Mouse (Mus musculus): Measurements from ENCODE around the gene Hist1h1d. TPM values are rescaled to one million over a fixed set of nuclear protein-coding genes. Genes with fewer than 3 reads are reported as not detected.
"Not testable (repeated sequence)": the region's sequence is repeated elsewhere in the genome, so short reads cannot be mapped to it uniquely, and the experiment has no call there.

Hist1h1d gene
- polyA plus RNA-seq, 1 experiment from 2014 or later, result 0.22 TPM

GRCm38 (mm10) chr13:23564482-23564881 is 11.4 kb downstream of the Hist1h1d start:
- Histone ChIP-seq H3K27ac (no peak overlapping the region), H3K4me2 (ENCODE audit: low read length) (no peak overlapping the region), H3K4me1 (replicated peaks; ENCODE audit: insufficient read depth, low read length) (no peaks in the 10 kb centered on the region), H3K36me3 (ENCODE audit: insufficient read depth, low read length) (no peaks in the 10 kb centered on the region), H3K9ac (ENCODE audit: low read depth, low read length) (no peak overlapping the region), H3K9me3 (replicated peaks; ENCODE audit: low read length) (no peaks in the 10 kb centered on the region), H3K4me3 (replicated peaks; ENCODE audit: low read depth, low read length) (no peak overlapping the region), H3K27me3 (ENCODE audit: insufficient read depth, low read length) (no peaks in the 10 kb centered on the region)
- DNase-seq (ENCODE audit: low spot score) (no peak), ATAC-seq (replicated peaks; ENCODE audit: low FRiP score, low read depth) (no peak)
- WGBS, result 77% methylated on average over 2 of the region's 2 CpGs
- no peak for TF ChIP-seq CTCF (IDR thresholded peaks at IDR 0.05; ENCODE audit: low read depth)

- 2% methylated on average over 21 of the region's 41 CpGs for WGBS
- peak; percentile 8; the same call in 1 of the 2 replicates for ATAC-seq (replicated peaks; ENCODE audit: low FRiP score, low read depth)
- DNase-seq (ENCODE audit: low spot score), result not testable (repeated sequence)
These were observed 17.4 kb downstream of the Hist1h1d start for GRCm38 (mm10) chr13:23570261-23571021.

GRCm38 (mm10) chr13:23571022-23571503 is 18.0 kb downstream of the Hist1h1d start, which contains the start of the genes Hist1h2ae and Hist1h2bg:
Gene Hist1h2ae, minus strand, starts transcription at chr13:23571220.
Gene Hist1h2bg, plus strand, starts transcription at chr13:23571396.
- DNase-seq (ENCODE audit: low spot score) (peak; percentile 99), ATAC-seq (replicated peaks; ENCODE audit: low FRiP score, low read depth) (peak; percentile 86)
- WGBS, result under 1% methylated on average over 18 of the region's 18 CpGs
- H3K9me3 ChIP-seq (replicated peaks; ENCODE audit: low read length), result no peaks in the 10 kb centered on the region
- peak within 1 kb of the TSS; percentile 48 for H3K4me3 ChIP-seq (replicated peaks; ENCODE audit: low read depth, low read length)
- H3K9ac ChIP-seq (ENCODE audit: low read depth, low read length), result peak within 1 kb of the TSS; percentile 55
- no peaks in the 10 kb centered on the region for H3K36me3 ChIP-seq (ENCODE audit: insufficient read depth, low read length)
- H3K27me3 ChIP-seq (ENCODE audit: insufficient read depth, low read length), result no peaks in the 10 kb centered on the region
- TF ChIP-seq CTCF (IDR thresholded peaks at IDR 0.05; ENCODE audit: low read depth), result no peak
- 0 out of 2 replicates have a peak, but pooled peaks cover 7% of the 10 kb centered on the region for H3K4me1 ChIP-seq (replicated peaks; ENCODE audit: insufficient read depth, low read length)
- peak within 1 kb of the TSS; percentile 64 for H3K4me2 ChIP-seq (ENCODE audit: low read length)
- peak within 1 kb of the TSS; percentile 95 for H3K27ac ChIP-seq

More at GRCm38 (mm10) chr13:23570261-23571021, 17.4 kb downstream of the Hist1h1d start:
- Histone ChIP-seq H3K4me3 (replicated peaks; ENCODE audit: low read depth, low read length) (peak overlapping the region; percentile 48), H3K27ac (peak overlapping the region; percentile 95), H3K4me2 (ENCODE audit: low read length) (peak overlapping the region; percentile 64), H3K9ac (ENCODE audit: low read depth, low read length) (peak overlapping the region; percentile 55; the same call in 1 of the 2 replicates)
- H3K27me3 ChIP-seq (ENCODE audit: insufficient read depth, low read length); H3K4me1 ChIP-seq (replicated peaks; ENCODE audit: insufficient read depth, low read length); H3K36me3 ChIP-seq (ENCODE audit: insufficient read depth, low read length); H3K9me3 ChIP-seq (replicated peaks; ENCODE audit: low read length): not testable (repeated sequence)

DNA sequence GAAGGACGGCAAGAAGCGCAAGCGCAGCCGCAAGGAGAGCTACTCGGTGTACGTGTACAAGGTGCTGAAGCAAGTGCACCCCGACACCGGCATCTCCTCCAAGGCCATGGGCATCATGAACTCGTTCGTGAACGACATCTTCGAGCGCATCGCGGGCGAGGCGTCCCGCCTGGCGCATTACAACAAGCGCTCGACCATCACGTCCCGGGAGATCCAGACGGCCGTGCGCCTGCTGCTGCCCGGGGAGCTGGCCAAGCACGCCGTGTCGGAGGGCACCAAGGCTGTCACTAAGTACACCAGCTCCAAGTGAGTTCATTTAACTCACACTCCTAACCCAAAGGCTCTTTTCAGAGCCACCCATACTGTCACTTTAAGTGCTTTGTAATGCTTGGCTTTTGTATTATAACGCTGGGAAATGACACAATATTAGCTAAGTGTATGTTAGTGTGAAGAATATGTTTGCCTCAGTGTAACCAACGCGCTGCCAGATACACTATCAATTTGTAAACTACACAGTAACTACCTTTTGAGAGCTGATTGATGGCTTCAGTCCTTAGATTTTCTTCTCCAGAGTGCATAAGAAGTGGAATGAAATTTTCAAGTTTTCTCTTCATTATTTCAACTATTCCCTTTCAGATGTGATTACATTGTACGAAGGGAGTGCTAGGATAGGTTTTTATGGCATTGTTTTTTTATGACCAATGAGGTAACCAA is 18.6 kb downstream of the Hist1h1d start:
- not testable (repeated sequence) for ATAC-seq (replicated peaks; ENCODE audit: low FRiP score, low read depth); H3K27me3 ChIP-seq (ENCODE audit: insufficient read depth, low read length); H3K36me3 ChIP-seq (ENCODE audit: insufficient read depth, low read length); H3K9me3 ChIP-seq (replicated peaks; ENCODE audit: low read length)
- peak overlapping the region; percentile 95 for H3K27ac ChIP-seq
- WGBS, result 1% methylated on average over 9 of the region's 34 CpGs
- H3K4me3 ChIP-seq (replicated peaks; ENCODE audit: low read depth, low read length), result peak overlapping the region; percentile 48
- peak overlapping the region; percentile 47 for H3K9ac ChIP-seq (ENCODE audit: low read depth, low read length)
- peaks cover 12% of the 10 kb centered on the region; the same call in 1 of the 2 replicates for H3K4me1 ChIP-seq (replicated peaks; ENCODE audit: insufficient read depth, low read length)
- H3K4me2 ChIP-seq (ENCODE audit: low read length), result peak overlapping the region; percentile 64
- DNase-seq (ENCODE audit: low spot score), result peak; percentile 48

GRCm38 (mm10) chr13:23572218-23573033 is 19.4 kb downstream of the Hist1h1d start:
- TF ChIP-seq CTCF (IDR thresholded peaks at IDR 0.05; ENCODE audit: low read depth), result no peak
- no peaks in the 10 kb centered on the region for H3K27me3 ChIP-seq (ENCODE audit: insufficient read depth, low read length)
- 19% methylated on average over 2 of the region's 2 CpGs for WGBS

GRCm38 (mm10) chr13:23573034-23573897 is 20.2 kb downstream of the Hist1h1d start:
- peak overlapping the region; percentile 64 for H3K4me2 ChIP-seq (ENCODE audit: low read length)
- not testable (repeated sequence) for H3K27me3 ChIP-seq (ENCODE audit: insufficient read depth, low read length); H3K36me3 ChIP-seq (ENCODE audit: insufficient read depth, low read length); DNase-seq (ENCODE audit: low spot score); ATAC-seq (replicated peaks; ENCODE audit: low FRiP score, low read depth); H3K9me3 ChIP-seq (replicated peaks; ENCODE audit: low read length)
- WGBS, result 4% methylated on average over 18 of the region's 20 CpGs
- H3K4me1 ChIP-seq (replicated peaks; ENCODE audit: insufficient read depth, low read length), result peaks cover 13% of the 10 kb centered on the region; the same call in 1 of the 2 replicates
- peak overlapping the region; percentile 48 for H3K4me3 ChIP-seq (replicated peaks; ENCODE audit: low read depth, low read length)
- H3K9ac ChIP-seq (ENCODE audit: low read depth, low read length), result peak overlapping the region; percentile 47; the same call in 1 of the 2 replicates
- peak overlapping the region; percentile 86 for H3K27ac ChIP-seq

More at GRCm38 (mm10) chr13:23572218-23573033, 19.4 kb downstream of the Hist1h1d start:
- Histone ChIP-seq H3K4me1 (replicated peaks; ENCODE audit: insufficient read depth, low read length) (peaks cover 13% of the 10 kb centered on the region; the same call in 1 of the 2 replicates), H3K4me2 (ENCODE audit: low read length) (peak overlapping the region; percentile 64), H3K36me3 (ENCODE audit: insufficient read depth, low read length) (no peaks in the 10 kb centered on the region), H3K9ac (ENCODE audit: low read depth, low read length) (peak overlapping the region; percentile 47), H3K9me3 (replicated peaks; ENCODE audit: low read length) (no peaks in the 10 kb centered on the region), H3K27ac (peak overlapping the region; percentile 95), H3K4me3 (replicated peaks; ENCODE audit: low read depth, low read length) (peak overlapping the region; percentile 48)
- DNase-seq (ENCODE audit: low spot score) (peak; percentile 58), ATAC-seq (replicated peaks; ENCODE audit: low FRiP score, low read depth) (no peak)

DNA sequence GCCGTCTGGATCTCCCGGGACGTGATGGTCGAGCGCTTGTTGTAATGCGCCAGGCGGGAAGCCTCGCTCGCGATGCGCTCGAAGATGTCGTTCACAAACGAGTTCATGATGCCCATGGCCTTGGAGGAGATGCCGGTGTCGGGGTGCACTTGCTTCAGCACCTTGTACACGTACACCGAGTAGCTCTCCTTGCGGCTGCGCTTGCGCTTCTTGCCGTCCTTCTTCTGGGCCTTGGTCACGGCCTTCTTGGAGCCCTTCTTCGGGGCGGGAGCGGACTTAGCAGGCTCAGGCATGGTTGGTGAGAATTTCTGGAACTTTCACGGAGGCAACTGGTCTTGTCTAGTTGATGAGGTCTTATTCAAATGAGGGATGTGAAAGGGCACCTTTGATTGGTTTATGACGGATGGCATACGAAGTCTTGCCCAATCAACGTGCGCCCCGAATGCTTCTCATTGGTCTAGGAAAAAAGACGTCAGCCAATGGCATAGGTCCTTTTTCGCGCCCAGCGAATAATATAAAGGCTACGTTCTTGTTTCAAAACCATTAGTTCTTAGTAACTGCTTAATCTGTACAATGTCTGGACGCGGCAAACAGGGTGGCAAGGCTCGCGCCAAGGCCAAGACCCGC is 20.9 kb downstream of the Hist1h1d start, which contains the start of the genes Hist1h2bf and Hist1h2ad:
Hist1h2bf (minus strand) TSS at position 299 of the 627 bp plus-strand sequence.
Hist1h2ad (plus strand) TSS at position 484 of the 627 bp plus-strand sequence.
- not testable (repeated sequence) for H3K36me3 ChIP-seq (ENCODE audit: insufficient read depth, low read length); H3K27me3 ChIP-seq (ENCODE audit: insufficient read depth, low read length); H3K9me3 ChIP-seq (replicated peaks; ENCODE audit: low read length)
- Histone ChIP-seq H3K4me3 (replicated peaks; ENCODE audit: low read depth, low read length) (peak within 1 kb of the TSS; percentile 48), H3K27ac (peak within 1 kb of the TSS; percentile 86), H3K4me2 (ENCODE audit: low read length) (peak within 1 kb of the TSS; percentile 64), H3K9ac (ENCODE audit: low read depth, low read length) (peak within 1 kb of the TSS; percentile 51; the same call in 1 of the 2 replicates), H3K4me1 (replicated peaks; ENCODE audit: insufficient read depth, low read length) (peaks cover 13% of the 10 kb centered on the region; the same call in 1 of the 2 replicates)
- ATAC-seq (replicated peaks; ENCODE audit: low FRiP score, low read depth), result peak; percentile 92
- peak; percentile 100 for DNase-seq (ENCODE audit: low spot score)
- WGBS, result under 1% methylated on average over 30 of the region's 42 CpGs
